Mouse (Mus musculus) limb, embryonic 13.5 days (tissue): ENCODE measurements around the gene Ndufaf2. TPM values are rescaled to one million over a fixed set of nuclear protein-coding genes. Genes with fewer than 3 reads are reported as not detected.

Source experiments
- ATAC-seq: fragments of 200-750 bp; cut with Nextera tagmentation; 2 replicates; pipeline ENCODE4 v1.8.0; 2017; ENCODE audit warnings: low read depth, moderate number of reproducible peaks, moderate TSS enrichment; ENCODE audit not compliant: low FRiP score
- H3K27ac ChIP-seq: fragments of 300-500 bp; sonication (generic); 2 replicates; pipeline ENCODE4 v1.5.1; 2015; ENCODE audit warnings: inconsistent platforms, mild to moderate bottlenecking, moderate library complexity
- H3K27me3 ChIP-seq: fragments of 300-500 bp; sonication (generic); 2 replicates; pipeline ENCODE4 v1.6.1; 2015; ENCODE audit warnings: mild to moderate bottlenecking, inconsistent platforms
- H3K36me3 ChIP-seq: fragments of 300-500 bp; sonication (generic); 2 replicates; pipeline ENCODE4 v1.6.1; 2015; ENCODE audit warnings: inconsistent platforms, mild to moderate bottlenecking, moderate library complexity
- H3K4me1 ChIP-seq: fragments of 300-500 bp; sonication (generic); 2 replicates; pipeline ENCODE4 v1.6.1; 2015; ENCODE audit warnings: inconsistent platforms
- H3K4me2 ChIP-seq: fragments of 300-500 bp; sonication (generic); replicated peaks from 2 replicates; pipeline ENCODE4 v1.6.1; 2015; ENCODE audit warnings: inconsistent platforms, mild to moderate bottlenecking, moderate library complexity
- H3K4me3 ChIP-seq: fragments of 300-500 bp; sonication (generic); 2 replicates; pipeline ENCODE4 v1.5.1; 2015; ENCODE audit warnings: moderate library complexity, mild to moderate bottlenecking, inconsistent platforms
- H3K9ac ChIP-seq: fragments of 300-500 bp; sonication (generic); 2 replicates; pipeline ENCODE4 v1.6.1; 2015; ENCODE audit warnings: mild to moderate bottlenecking, inconsistent platforms
- H3K9me3 ChIP-seq: fragments of 300-500 bp; sonication (generic); 2 replicates; pipeline ENCODE4 v1.6.1; 2016; ENCODE audit warnings: inconsistent platforms
- WGBS: fragments of 180-500 bp; shearing (Covaris S2); methylation state at CpG from one replicate; pipeline ENCODE4 v1.1.7; 2015; 5-methylcytosine and 5-hydroxymethylcytosine counted together
- polyA plus RNA-seq: library from polyadenylated mRNA; unstranded; fragments of >200 nt; fragmentation: Nextera tagmentation; extraction: Ambion mirVana; gene quantifications from 2 replicates; pipeline ENCODE4 v1.2.1, GENCODE M21; 2015

Ndufaf2 gene
- polyA plus RNA-seq, 1 experiment from 2014 or later, result 88.5 TPM

GRCm38 (mm10) chr13:108013110-108013509, 145.3 kb downstream of the Ndufaf2 start:
- 61% methylated on average over 8 of the region's 8 CpGs for WGBS

DNA sequence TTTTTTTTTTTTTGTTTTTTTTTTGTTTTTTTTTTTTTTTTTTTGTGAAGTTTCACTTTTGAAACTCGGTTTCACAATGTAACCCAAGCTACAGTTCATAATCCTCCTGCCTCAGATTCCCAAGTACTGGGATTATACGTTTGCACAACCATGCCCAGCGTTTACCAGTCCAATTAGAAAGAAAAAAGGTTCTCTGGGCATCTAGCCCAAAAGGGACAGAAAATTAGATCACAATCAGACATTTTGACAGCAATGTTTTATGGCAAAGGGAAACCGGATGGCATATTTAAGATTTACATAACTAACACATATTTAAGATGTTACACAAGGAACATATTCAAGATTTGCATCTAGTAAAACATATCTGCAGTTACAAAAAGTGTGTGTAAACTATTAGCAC, 150.6 kb downstream of the Ndufaf2 start:
- Histone ChIP-seq H3K9me3 (peaks cover 8% of the 10 kb centered on the region), H3K4me2 (no peak overlapping the region), H3K4me1 (peaks cover 11% of the 10 kb centered on the region), H3K36me3 (no peaks in the 10 kb centered on the region), H3K27me3 (no peaks in the 10 kb centered on the region), H3K4me3 (no peak overlapping the region), H3K9ac (no peak overlapping the region), H3K27ac (no peak overlapping the region)
- 78% methylated on average over 4 of the region's 4 CpGs for WGBS
- ATAC-seq, result no peak

More at GRCm38 (mm10) chr13:108013110-108013509, 145.3 kb downstream of the Ndufaf2 start:
- H3K27ac ChIP-seq, result no peak overlapping the region
- no peak overlapping the region for H3K4me3 ChIP-seq
- no peaks in the 10 kb centered on the region for H3K27me3 ChIP-seq
- no peak overlapping the region for H3K4me2 ChIP-seq
- no peak overlapping the region for H3K9ac ChIP-seq
- H3K36me3 ChIP-seq, result no peaks in the 10 kb centered on the region
- peaks cover 8% of the 10 kb centered on the region for H3K9me3 ChIP-seq
- ATAC-seq, result no peak
- H3K4me1 ChIP-seq, result 0 out of 2 replicates have a peak, but pooled peaks cover 3% of the 10 kb centered on the region

GRCm38 (mm10) chr13:107996301-107996700, 162.1 kb downstream of the Ndufaf2 start:
- no peaks in the 10 kb centered on the region for H3K9me3 ChIP-seq
- no peak overlapping the region for H3K4me2 ChIP-seq
- no peaks in the 10 kb centered on the region for H3K4me1 ChIP-seq
- WGBS, result 90% methylated on average over 3 of the region's 3 CpGs
- no peaks in the 10 kb centered on the region for H3K27me3 ChIP-seq
- no peak overlapping the region for H3K4me3 ChIP-seq
- H3K9ac ChIP-seq, result no peak overlapping the region
- H3K36me3 ChIP-seq, result no peaks in the 10 kb centered on the region
- no peak overlapping the region for H3K27ac ChIP-seq
- no peak for ATAC-seq

GRCm38 (mm10) chr13:107995211-107995610, 163.2 kb downstream of the Ndufaf2 start:
- Histone ChIP-seq H3K4me3 (no peak overlapping the region), H3K4me1 (no peaks in the 10 kb centered on the region), H3K27ac (no peak overlapping the region), H3K4me2 (no peak overlapping the region), H3K9me3 (no peaks in the 10 kb centered on the region), H3K9ac (no peak overlapping the region), H3K36me3 (no peaks in the 10 kb centered on the region), H3K27me3 (no peaks in the 10 kb centered on the region)
- 72% methylated on average over 7 of the region's 7 CpGs for WGBS
- no peak for ATAC-seq

DNA sequence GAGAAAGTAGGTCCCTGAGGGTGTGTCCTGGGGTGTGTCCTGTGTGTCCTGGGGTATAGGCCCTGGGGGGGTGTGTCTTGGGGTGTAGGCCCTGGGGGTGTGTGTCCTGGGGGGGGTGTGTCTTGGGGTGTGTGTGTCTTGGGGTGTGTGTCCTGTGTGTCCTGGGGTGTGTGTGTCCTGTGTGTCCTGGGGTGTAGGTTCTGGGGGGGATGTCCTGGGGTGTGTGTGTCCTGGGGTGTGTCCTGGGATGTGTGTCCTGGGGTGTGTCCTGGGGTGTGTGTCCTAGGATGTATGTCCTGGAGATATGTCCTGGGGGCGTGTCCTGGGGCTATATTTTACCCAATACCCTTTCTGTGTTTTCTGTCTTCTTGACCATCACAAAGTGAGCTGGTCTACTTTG, 165.8 kb downstream of the Ndufaf2 start:
- Histone ChIP-seq H3K9me3 (no peaks in the 10 kb centered on the region), H3K27me3 (no peaks in the 10 kb centered on the region), H3K9ac (no peak overlapping the region), H3K27ac (no peak overlapping the region), H3K4me1 (no peaks in the 10 kb centered on the region), H3K36me3 (no peaks in the 10 kb centered on the region), H3K4me2 (no peak overlapping the region), H3K4me3 (no peak overlapping the region)
- 60% methylated on average over 1 of the region's 1 CpGs for WGBS
- ATAC-seq, result no peak

DNA sequence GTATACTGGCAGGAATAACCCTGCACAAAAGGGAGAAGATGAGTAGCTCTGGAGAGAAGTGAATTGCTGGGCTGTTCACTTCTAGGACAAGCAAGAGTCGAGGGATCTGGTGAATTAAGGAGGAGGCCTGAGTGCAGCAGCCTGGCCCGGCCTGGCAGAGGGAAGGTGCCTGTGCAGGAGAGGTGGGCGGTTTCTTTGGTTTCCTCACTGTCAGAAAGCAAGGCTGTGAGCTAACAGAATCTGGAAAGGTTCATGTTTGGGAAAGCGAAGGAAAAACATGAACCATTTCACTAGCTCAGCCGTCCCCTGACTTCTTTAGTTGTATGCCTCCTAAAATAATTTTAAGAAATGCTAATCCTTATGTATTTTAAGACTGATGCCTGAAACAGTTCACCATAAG, 173.8 kb downstream of the Ndufaf2 start:
- Histone ChIP-seq H3K9ac (no peak overlapping the region), H3K4me1 (no peaks in the 10 kb centered on the region), H3K27ac (no peak overlapping the region), H3K4me3 (no peak overlapping the region), H3K9me3 (peaks cover 7% of the 10 kb centered on the region; the same call in 1 of the 2 replicates), H3K27me3 (no peaks in the 10 kb centered on the region), H3K36me3 (no peaks in the 10 kb centered on the region), H3K4me2 (no peak overlapping the region)
- 65% methylated on average over 5 of the region's 5 CpGs for WGBS
- no peak for ATAC-seq

GRCm38 (mm10) chr13:107984186-107984585, 174.2 kb downstream of the Ndufaf2 start:
- Histone ChIP-seq H3K4me3 (no peak overlapping the region), H3K27ac (no peak overlapping the region), H3K9ac (no peak overlapping the region), H3K9me3 (peaks cover 7% of the 10 kb centered on the region; the same call in 1 of the 2 replicates), H3K36me3 (no peaks in the 10 kb centered on the region), H3K4me2 (no peak overlapping the region), H3K4me1 (no peaks in the 10 kb centered on the region), H3K27me3 (no peaks in the 10 kb centered on the region)
- WGBS, result 84% methylated on average over 5 of the region's 5 CpGs
- ATAC-seq, result no peak

GRCm38 (mm10) chr13:107983231-107983847, 175.1 kb downstream of the Ndufaf2 start:
- H3K4me3 ChIP-seq, result no peak overlapping the region
- H3K9ac ChIP-seq, result no peak overlapping the region
- no peaks in the 10 kb centered on the region for H3K27me3 ChIP-seq
- WGBS, result 95% methylated on average over 6 of the region's 6 CpGs
- no peak overlapping the region for H3K4me2 ChIP-seq
- H3K4me1 ChIP-seq, result no peaks in the 10 kb centered on the region
- no peak for ATAC-seq
- no peak overlapping the region for H3K27ac ChIP-seq
- H3K36me3 ChIP-seq, result no peaks in the 10 kb centered on the region
- H3K9me3 ChIP-seq, result peaks cover 7% of the 10 kb centered on the region; the same call in 1 of the 2 replicates

DNA sequence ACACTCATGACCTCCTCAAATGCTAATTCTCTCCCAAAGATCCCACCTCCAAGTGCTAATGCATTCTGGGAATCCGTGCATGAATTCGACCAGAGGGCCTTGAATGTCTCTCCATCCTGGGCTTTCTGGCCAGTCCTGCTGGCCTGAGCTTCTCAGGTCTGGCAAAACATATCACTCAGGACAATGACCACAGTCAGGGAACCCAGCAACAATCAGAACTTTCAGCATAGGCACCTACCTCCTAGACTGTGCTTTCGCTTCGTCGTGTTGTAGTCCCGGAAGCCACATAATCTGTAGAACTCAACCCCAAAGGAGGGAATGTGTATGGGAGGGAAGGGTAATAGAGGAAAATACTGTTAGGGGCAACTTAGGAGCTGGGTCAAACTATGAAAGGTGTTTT, 179.0 kb downstream of the Ndufaf2 start:
- Histone ChIP-seq H3K27me3 (no peaks in the 10 kb centered on the region), H3K36me3 (no peaks in the 10 kb centered on the region), H3K4me1 (no peaks in the 10 kb centered on the region), H3K9me3 (peaks cover 7% of the 10 kb centered on the region; the same call in 1 of the 2 replicates), H3K9ac (no peak overlapping the region), H3K4me3 (no peak overlapping the region), H3K4me2 (no peak overlapping the region), H3K27ac (no peak overlapping the region)
- no peak for ATAC-seq
- 92% methylated on average over 6 of the region's 6 CpGs for WGBS

DNA sequence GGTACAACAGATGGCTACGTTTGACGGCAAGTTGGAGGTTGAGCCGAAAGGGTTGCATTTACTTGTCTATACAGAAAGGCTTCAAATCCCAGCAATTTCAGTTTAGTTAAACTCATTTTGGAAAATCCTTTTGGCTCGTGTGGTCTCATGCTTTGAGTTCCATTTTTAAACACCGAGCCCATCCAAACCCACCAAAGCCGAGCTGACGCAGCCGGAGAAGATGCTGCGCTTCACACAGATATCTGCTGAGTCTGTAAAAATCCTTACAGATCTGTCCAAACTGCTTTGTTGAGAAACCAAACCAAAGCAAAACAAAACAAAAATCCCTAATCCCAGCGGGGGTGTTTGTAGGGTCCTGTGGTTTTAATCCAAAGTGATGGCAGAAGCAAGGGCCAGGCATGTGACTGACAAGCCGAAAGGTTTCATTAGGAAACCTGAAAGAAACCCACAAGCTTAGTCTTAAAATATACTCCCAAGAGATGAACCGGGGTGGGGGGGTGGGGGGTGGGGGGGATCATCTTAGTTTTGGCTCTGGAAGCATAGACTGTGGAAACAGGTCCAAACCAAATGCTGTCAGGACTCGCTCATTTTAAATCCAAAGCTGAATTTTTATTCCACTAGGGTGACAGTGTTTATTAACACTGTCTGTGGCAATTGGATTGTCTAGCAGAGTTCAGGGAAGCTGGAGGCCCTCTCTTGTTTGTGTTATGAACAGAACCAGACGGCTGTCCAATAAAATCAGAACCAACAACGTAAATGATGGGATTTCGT, 181.4 kb downstream of the Ndufaf2 start:
- no peak overlapping the region for H3K4me2 ChIP-seq
- WGBS, result 85% methylated on average over 16 of the region's 16 CpGs
- ATAC-seq, result no peak
- no peak overlapping the region for H3K4me3 ChIP-seq
- H3K4me1 ChIP-seq, result no peaks in the 10 kb centered on the region
- no peak overlapping the region for H3K9ac ChIP-seq
- no peaks in the 10 kb centered on the region for H3K9me3 ChIP-seq
- no peaks in the 10 kb centered on the region for H3K36me3 ChIP-seq
- no peaks in the 10 kb centered on the region for H3K27me3 ChIP-seq
- no peak overlapping the region for H3K27ac ChIP-seq

GRCm38 (mm10) chr13:107972451-107972850, 186.0 kb downstream of the Ndufaf2 start:
- Histone ChIP-seq H3K9ac (no peak overlapping the region), H3K4me1 (peaks cover 14% of the 10 kb centered on the region), H3K4me3 (no peak overlapping the region), H3K36me3 (no peaks in the 10 kb centered on the region), H3K9me3 (no peaks in the 10 kb centered on the region), H3K4me2 (no peak overlapping the region), H3K27ac (no peak overlapping the region), H3K27me3 (no peaks in the 10 kb centered on the region)
- no peak for ATAC-seq
- 84% methylated on average over 4 of the region's 4 CpGs for WGBS

DNA sequence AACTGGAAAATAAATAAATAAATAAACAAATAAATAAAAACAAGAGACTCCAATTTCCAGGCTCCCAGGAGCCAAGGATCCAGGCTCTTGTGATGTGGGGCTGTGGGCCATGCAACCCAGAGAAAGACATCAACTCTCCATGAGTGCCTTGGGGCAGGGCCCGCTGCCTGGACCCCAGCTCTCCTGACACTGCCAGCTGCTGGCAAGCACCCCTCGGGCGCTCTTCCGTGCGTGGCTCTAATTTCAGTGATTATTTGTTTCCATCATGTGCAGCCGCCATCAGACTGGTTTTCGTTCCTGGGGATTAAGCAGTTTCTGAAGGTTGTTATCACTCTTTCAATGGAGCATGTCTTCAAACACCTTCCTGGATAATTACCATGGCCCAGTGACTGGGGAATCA, 186.6 kb downstream of the Ndufaf2 start:
- Histone ChIP-seq H3K27ac (no peak overlapping the region), H3K4me3 (no peak overlapping the region), H3K4me2 (no peak overlapping the region), H3K27me3 (no peaks in the 10 kb centered on the region), H3K4me1 (peaks cover 14% of the 10 kb centered on the region), H3K9me3 (no peaks in the 10 kb centered on the region), H3K9ac (no peak overlapping the region), H3K36me3 (no peaks in the 10 kb centered on the region)
- whole genome bisulfite sequencing, result 41% methylated on average over 7 of the region's 7 CpGs
- no peak for ATAC-seq
